Mouse (Mus musculus) E14TG2a.4 (cell line): ENCODE data around the gene Srd5a1.
"Not testable (repeated sequence)": the region's sequence is repeated elsewhere in the genome, so short reads cannot be mapped to it uniquely, and the experiment has no call there.

ENCODE experiments used
- CTCF ChIP-seq: conservative IDR thresholded peaks from 2 replicates; pipeline ENCODE4 v1.5.1; 2014; ENCODE audit warnings: low read length
- NANOG ChIP-seq: IDR thresholded peaks from 2 replicates; pipeline ENCODE4 v1.6.1; 2014; ENCODE audit warnings: borderline replicate concordance, low read length, mixed read lengths
- POU5F1 ChIP-seq: IDR thresholded peaks from 2 replicates; pipeline ENCODE4 v1.6.1; 2014; ENCODE audit warnings: low read length, borderline replicate concordance

DNA sequence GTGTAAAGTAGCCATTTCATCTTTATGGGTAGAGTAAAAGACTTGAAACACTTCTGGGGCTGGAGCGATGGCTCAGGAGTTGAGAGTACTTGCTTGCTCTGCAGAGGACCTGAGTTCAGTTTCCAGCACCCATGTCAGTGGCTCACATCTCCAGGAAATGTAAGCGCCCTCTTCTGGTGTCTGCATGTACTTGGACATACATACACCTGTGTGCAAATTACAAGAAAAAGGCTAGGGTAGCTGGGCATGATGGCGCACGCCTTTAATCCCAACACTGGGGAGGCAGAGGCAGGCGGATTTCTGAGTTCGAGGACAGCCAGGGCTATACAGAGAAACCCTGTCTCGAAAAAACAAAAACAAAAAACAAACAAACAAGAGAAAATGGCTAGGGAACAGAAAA lies 24.6 kb upstream of the Srd5a1 start:
- TF ChIP-seq CTCF: 0 out of 2 replicates have a peak, but pooled peaks have one; percentile 15
- not testable (repeated sequence) for TF ChIP-seq NANOG, POU5F1
